Mouse (Mus musculus) C2C12 (cell line): ENCODE data around the gene Cdc73. TPM values are rescaled to one million over a fixed set of nuclear protein-coding genes. Genes with fewer than 3 reads are reported as not detected.
"Not testable (repeated sequence)": the region's sequence is repeated elsewhere in the genome, so short reads cannot be mapped to it uniquely, and the experiment has no call there.

Experiments
- H3K27me3 ChIP-seq: one replicate; pipeline ENCODE4 v1.6.1; 2011; ENCODE audit not compliant: control insufficient read depth, insufficient read depth, insufficient read length
- H3K36me3 ChIP-seq: one replicate; pipeline ENCODE4 v1.6.1; 2011; ENCODE audit not compliant: control insufficient read depth, insufficient read depth
- H3K4me3 ChIP-seq: one replicate; pipeline ENCODE4 v1.5.1; 2011; ENCODE audit warnings: mild to moderate bottlenecking, control low read depth; ENCODE audit not compliant: poor library complexity, insufficient read depth, severe bottlenecking
- H3K79me2 ChIP-seq: one replicate; pipeline ENCODE4 v1.6.1; 2011; ENCODE audit not compliant: control insufficient read depth, insufficient read depth
- H3K79me3 ChIP-seq: one replicate; pipeline ENCODE4 v1.6.1; 2011; ENCODE audit warnings: low read depth, control low read depth
- H3ac ChIP-seq: one replicate; pipeline ENCODE3; 2011; ENCODE audit warnings: low read depth; ENCODE audit not compliant: control insufficient read depth, insufficient read length
- CEBPB ChIP-seq: IDR thresholded peaks from one replicate; pipeline ENCODE4 v1.6.1; 2011; ENCODE audit warnings: low read depth, mild to moderate bottlenecking, control low read depth, moderate library complexity
- CTCF ChIP-seq: IDR thresholded peaks from one replicate; pipeline ENCODE4 v1.5.1; 2011; ENCODE audit not compliant: control insufficient read depth, insufficient read depth, insufficient read length
- FOSL1 ChIP-seq: IDR thresholded peaks from one replicate; pipeline ENCODE4 v1.8.0; 2011; ENCODE audit warnings: mild to moderate bottlenecking, low read length; ENCODE audit not compliant: poor library complexity, insufficient read depth, severe bottlenecking
- MAX ChIP-seq: IDR thresholded peaks from one replicate; pipeline ENCODE4 v1.6.1; 2011; ENCODE audit warnings: mild to moderate bottlenecking, control low read depth
- MYOD1 ChIP-seq: IDR thresholded peaks from one replicate; pipeline ENCODE4 v1.6.1; 2011; ENCODE audit warnings: low read depth; ENCODE audit not compliant: control insufficient read depth, insufficient read length
- MYOG ChIP-seq: IDR thresholded peaks from one replicate; pipeline ENCODE4 v1.6.1; 2011; ENCODE audit not compliant: control insufficient read depth, insufficient read length; ENCODE audit errors: extremely low read depth
- USF1 ChIP-seq: IDR thresholded peaks from one replicate; pipeline ENCODE4 v1.6.1; 2011; ENCODE audit warnings: low read depth, mild to moderate bottlenecking, control low read depth, moderate library complexity
- polyA plus RNA-seq: library from polyadenylated mRNA; unstranded; fragments of >200 nt; fragmentation: generic; extraction: Trizol; gene quantifications from one replicate; pipeline ENCODE4 v1.2.1, GENCODE M21; 2012; ENCODE audit warnings: missing spikeins

The Cdc73 gene
- polyA plus RNA-seq, 1 experiment = 17.4 TPM

GRCm38 (mm10) chr1:143724456-143725064 lies 21.9 kb upstream of the Cdc73 start:
- H3K79me3 ChIP-seq = no peaks in the 10 kb centered on the region
- no peak overlapping the region for H3K4me3 ChIP-seq
- H3K27me3 ChIP-seq = no peaks in the 10 kb centered on the region
- no peaks in the 10 kb centered on the region for H3K79me2 ChIP-seq
- TF ChIP-seq FOSL1 = no peak
- no peak for TF ChIP-seq MYOG
- TF ChIP-seq CEBPB = no peak
- TF ChIP-seq MYOD1 = no peak
- no peak for TF ChIP-seq CTCF
- no peak for TF ChIP-seq MAX
- TF ChIP-seq USF1 = no peak
- H3K36me3 ChIP-seq = no peaks in the 10 kb centered on the region
- no peak overlapping the region for H3ac ChIP-seq

GRCm38 (mm10) chr1:143716038-143716437 lies 13.3 kb upstream of the Cdc73 start, which contains the start of gene Glrx2:
Glrx2 (plus strand) TSS chr1:143716338.
- H3K79me2 ChIP-seq, H3K79me3 ChIP-seq, H3K4me3 ChIP-seq, H3K27me3 ChIP-seq, H3K36me3 ChIP-seq, H3ac ChIP-seq: not testable (repeated sequence)

GRCm38 (mm10) chr1:143710627-143710976 lies 7.9 kb upstream of the Cdc73 start:
- Histone ChIP-seq H3K27me3 (no peaks in the 10 kb centered on the region), H3ac (no peak overlapping the region), H3K4me3 (no peak overlapping the region), H3K79me3 (no peaks in the 10 kb centered on the region), H3K36me3 (no peaks in the 10 kb centered on the region), H3K79me2 (no peaks in the 10 kb centered on the region)
- TF ChIP-seq USF1 (no peak), MAX (no peak), FOSL1 (no peak), CEBPB (no peak), CTCF (no peak), MYOG (no peak), MYOD1 (no peak)

GRCm38 (mm10) chr1:143709966-143710626 lies 7.4 kb upstream of the Cdc73 start:
- TF ChIP-seq CEBPB = no peak
- TF ChIP-seq MYOD1 = no peak
- TF ChIP-seq MAX = no peak
- TF ChIP-seq USF1 = no peak
- TF ChIP-seq CTCF = no peak
- no peaks in the 10 kb centered on the region for H3K79me3 ChIP-seq
- no peak overlapping the region for H3K4me3 ChIP-seq
- no peaks in the 10 kb centered on the region for H3K27me3 ChIP-seq
- no peaks in the 10 kb centered on the region for H3K79me2 ChIP-seq
- H3ac ChIP-seq = no peak overlapping the region
- no peaks in the 10 kb centered on the region for H3K36me3 ChIP-seq

- TF ChIP-seq MAX (no peak), USF1 (no peak), MYOG (no peak), CEBPB (no peak)
Measured at GRCm38 (mm10) chr1:143708361-143708760, 5.7 kb upstream of the Cdc73 start.

GRCm38 (mm10) chr1:143707006-143707405 lies 4.3 kb upstream of the Cdc73 start:
- TF ChIP-seq FOSL1 = no peak
- no peak for TF ChIP-seq MYOD1
- TF ChIP-seq CTCF = no peak
- TF ChIP-seq USF1 = no peak
- TF ChIP-seq MAX = no peak
- TF ChIP-seq CEBPB = no peak
- TF ChIP-seq MYOG = no peak
- H3K36me3 ChIP-seq = no peaks in the 10 kb centered on the region
- no peak overlapping the region for H3K4me3 ChIP-seq
- peaks cover 4% of the 10 kb centered on the region for H3K79me3 ChIP-seq
- H3K79me2 ChIP-seq = peaks cover 5% of the 10 kb centered on the region
- no peaks in the 10 kb centered on the region for H3K27me3 ChIP-seq
- no peak overlapping the region for H3ac ChIP-seq

More at GRCm38 (mm10) chr1:143708361-143708760, 5.7 kb upstream of the Cdc73 start:
- Histone ChIP-seq H3ac (no peak overlapping the region), H3K79me3 (no peaks in the 10 kb centered on the region), H3K27me3 (no peaks in the 10 kb centered on the region), H3K4me3 (no peak overlapping the region), H3K36me3 (no peaks in the 10 kb centered on the region), H3K79me2 (no peaks in the 10 kb centered on the region)
